Mouse (Mus musculus) lung, postnatal 0 days (tissue): ENCODE results near the gene Olfml2b.

Experiments
- CTCF ChIP-seq: IDR thresholded peaks from 2 replicates; pipeline ENCODE4 v1.5.1; 2016; ENCODE audit warnings: antibody characterized with exemption, mild to moderate bottlenecking
- EP300 ChIP-seq: IDR thresholded peaks from 2 replicates; pipeline ENCODE4 v1.6.1; 2016; ENCODE audit warnings: antibody characterized with exemption, mild to moderate bottlenecking, control low read depth

DNA sequence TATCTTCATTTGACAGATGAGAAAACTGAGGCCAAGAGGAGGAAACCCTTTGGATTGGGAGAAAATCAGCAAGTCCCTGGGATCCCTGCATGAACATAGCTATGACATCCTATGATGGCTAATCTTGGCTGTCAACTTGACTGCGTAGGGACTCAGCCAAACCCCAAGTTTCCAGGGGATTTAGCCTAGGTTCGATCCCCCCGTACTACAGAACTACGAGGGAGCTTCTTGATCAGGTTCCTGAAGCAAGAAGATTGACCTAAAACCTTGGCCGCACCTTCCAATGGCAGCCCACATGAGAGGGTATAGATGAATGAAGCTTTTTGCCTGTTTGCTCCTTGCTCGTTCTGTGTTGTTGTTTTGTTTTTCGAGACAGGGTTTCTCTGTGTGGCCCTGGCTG, 49.8 kb upstream of the Olfml2b start:
- TF ChIP-seq CTCF: no peak
- no peak for TF ChIP-seq EP300
